Mouse (Mus musculus) intestine, embryonic 16.5 days (tissue): ENCODE measurements around the gene Mccc2. TPM values are rescaled to one million over a fixed set of nuclear protein-coding genes. Genes with fewer than 3 reads are reported as not detected.
"Not testable (repeated sequence)": the region's sequence is repeated elsewhere in the genome, so short reads cannot be mapped to it uniquely, and the experiment has no call there.

Experiments
- ATAC-seq: fragments of 200-750 bp; cut with Nextera tagmentation; 2 replicates; pipeline ENCODE4 v1.8.0; 2017; ENCODE audit warnings: moderate TSS enrichment, moderate library complexity
- H3K27ac ChIP-seq: fragments of 300-500 bp; sonication (generic); 2 replicates; pipeline ENCODE4 v1.5.1; 2014; ENCODE audit warnings: mild to moderate bottlenecking, low read length
- H3K27me3 ChIP-seq: fragments of 300-500 bp; sonication (generic); replicated peaks from 2 replicates; pipeline ENCODE4 v1.6.1; 2014; ENCODE audit warnings: low read length, control low read depth, mixed read lengths; ENCODE audit not compliant: control insufficient read depth, insufficient read depth
- H3K36me3 ChIP-seq: fragments of 300-500 bp; sonication (generic); 2 replicates; pipeline ENCODE4 v1.6.1; 2014; ENCODE audit warnings: low read length, control low read depth; ENCODE audit not compliant: control insufficient read depth, insufficient read depth
- H3K4me1 ChIP-seq: fragments of 300-500 bp; sonication (generic); 2 replicates; pipeline ENCODE4 v1.6.1; 2014; ENCODE audit warnings: low read length, control low read depth, mixed read lengths; ENCODE audit not compliant: control insufficient read depth, insufficient read depth
- H3K4me2 ChIP-seq: fragments of 300-500 bp; sonication (generic); 2 replicates; pipeline ENCODE4 v1.6.1; 2014; ENCODE audit warnings: low read depth, low read length, control low read depth
- H3K4me3 ChIP-seq: fragments of 300-500 bp; sonication (generic); 2 replicates; pipeline ENCODE4 v1.5.1; 2014; ENCODE audit warnings: mild to moderate bottlenecking, low read length
- H3K9ac ChIP-seq: fragments of 300-500 bp; sonication (generic); 2 replicates; pipeline ENCODE4 v1.6.1; 2014; ENCODE audit warnings: low read depth, low read length
- H3K9me3 ChIP-seq: fragments of 300-500 bp; sonication (generic); 2 replicates; pipeline ENCODE4 v1.6.1; 2016; ENCODE audit warnings: low read length, control low read depth; ENCODE audit not compliant: control insufficient read depth
- WGBS: fragments of 180-500 bp; shearing (Covaris S2); extraction: QIAGEN DNeasy Blood & Tissue Kit; methylation state at CpG from one replicate; pipeline ENCODE4 v1.1.7; 2014; 5-methylcytosine and 5-hydroxymethylcytosine counted together
- polyA plus RNA-seq: library from polyadenylated mRNA; unstranded; fragments of >200 nt; fragmentation: Nextera tagmentation; extraction: Ambion mirVana; gene quantifications from 2 replicates; pipeline ENCODE4 v1.2.1, GENCODE M21; 2015

Mccc2 gene
- 48.5 and 53.2 TPM in 2 replicates for polyA plus RNA-seq

DNA sequence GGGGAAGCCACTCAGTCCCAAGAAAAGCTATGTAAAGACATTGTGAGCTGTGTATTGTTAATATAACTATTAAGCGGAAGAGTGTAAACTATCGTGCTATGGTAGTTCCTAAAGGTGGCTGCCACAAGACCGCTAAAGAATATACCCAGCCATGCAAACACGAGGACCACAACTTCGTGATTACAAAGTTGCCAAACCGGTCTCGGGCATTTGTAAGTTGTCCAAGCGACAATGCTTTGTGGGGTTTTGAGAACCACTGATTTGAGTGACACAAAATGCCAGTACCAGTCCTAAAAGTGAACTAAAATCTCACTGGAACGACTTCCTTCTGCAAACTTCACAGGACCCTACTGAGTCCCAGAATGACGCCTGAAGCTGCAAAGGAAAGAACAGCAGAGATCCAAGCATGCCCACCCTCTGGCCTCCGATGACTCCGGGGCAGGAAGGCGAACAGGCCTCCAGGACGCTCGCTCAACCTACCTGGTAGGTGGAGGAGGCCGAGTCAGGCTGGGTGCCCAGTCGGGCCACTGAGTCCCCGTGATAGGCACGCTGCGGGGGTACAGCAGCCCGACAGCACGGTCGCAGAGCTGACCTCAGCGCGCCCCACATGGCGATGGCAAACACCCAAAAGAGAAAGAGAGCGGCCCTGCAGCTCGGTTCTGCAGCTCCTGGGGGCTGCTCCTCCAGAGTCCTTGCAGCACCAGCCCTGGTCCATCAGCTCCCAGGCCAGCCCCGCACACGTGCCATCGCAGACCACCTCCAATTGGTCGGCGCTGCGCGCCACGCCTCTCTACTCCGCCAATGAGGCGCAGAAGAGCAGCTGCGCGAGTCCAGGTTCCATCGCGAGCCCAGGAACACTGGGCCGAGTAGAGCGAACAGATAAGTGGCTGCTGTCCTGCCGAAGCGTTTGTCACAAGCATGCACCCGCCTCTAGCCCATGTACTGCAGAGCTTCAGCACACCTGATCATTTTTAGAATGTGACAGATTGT, at the start of gene Mccc2:
Gene Mccc2, minus strand, starts transcription at position 734 of the 990 bp plus-strand sequence.
- Histone ChIP-seq H3K36me3 (peaks cover 3% of the 10 kb centered on the region; the same call in 1 of the 2 replicates), H3K4me2 (peak within 1 kb of the TSS; percentile 88), H3K4me1 (peaks cover 12% of the 10 kb centered on the region; the same call in 1 of the 2 replicates), H3K27me3 (no peaks in the 10 kb centered on the region), H3K9ac (peak within 1 kb of the TSS; percentile 84), H3K9me3 (no peaks in the 10 kb centered on the region), H3K27ac (peak within 1 kb of the TSS; percentile 61), H3K4me3 (peak within 1 kb of the TSS; percentile 86)
- peak; percentile 100 for ATAC-seq
- 2% methylated on average over 47 of the region's 47 CpGs for WGBS

GRCm38 (mm10) chr13:100063936-100064335, 48.5 kb upstream of the Mccc2 start:
- no peak for ATAC-seq
- 88% methylated on average over 3 of the region's 3 CpGs for WGBS
- no peaks in the 10 kb centered on the region for H3K4me1 ChIP-seq

GRCm38 (mm10) chr13:100057738-100058137, 42.3 kb upstream of the Mccc2 start:
- H3K36me3 ChIP-seq, result peaks cover 11% of the 10 kb centered on the region
- WGBS, result 97% methylated on average over 8 of the region's 8 CpGs

More at GRCm38 (mm10) chr13:100063936-100064335, 48.5 kb upstream of the Mccc2 start:
- Histone ChIP-seq H3K9ac (no peak overlapping the region), H3K27ac (no peak overlapping the region), H3K27me3 (no peaks in the 10 kb centered on the region), H3K36me3 (peaks cover 12% of the 10 kb centered on the region), H3K9me3 (no peaks in the 10 kb centered on the region), H3K4me2 (no peak overlapping the region), H3K4me3 (no peak overlapping the region)

GRCm38 (mm10) chr13:100026013-100026412, 10.6 kb upstream of the Mccc2 start:
- no peak overlapping the region for H3K27ac ChIP-seq
- H3K4me2 ChIP-seq, result no peak overlapping the region
- no peaks in the 10 kb centered on the region for H3K27me3 ChIP-seq
- H3K36me3 ChIP-seq, result peaks cover 9% of the 10 kb centered on the region
- 83% methylated on average over 6 of the region's 6 CpGs for WGBS
- H3K4me1 ChIP-seq, result no peaks in the 10 kb centered on the region
- H3K9ac ChIP-seq, result no peak overlapping the region
- no peak overlapping the region for H3K4me3 ChIP-seq
- no peaks in the 10 kb centered on the region for H3K9me3 ChIP-seq
- ATAC-seq, result no peak

More at GRCm38 (mm10) chr13:100057738-100058137, 42.3 kb upstream of the Mccc2 start:
- not testable (repeated sequence) for H3K4me1 ChIP-seq, H3K9ac ChIP-seq, H3K27ac ChIP-seq, H3K27me3 ChIP-seq, H3K9me3 ChIP-seq, H3K4me3 ChIP-seq, H3K4me2 ChIP-seq, ATAC-seq

DNA sequence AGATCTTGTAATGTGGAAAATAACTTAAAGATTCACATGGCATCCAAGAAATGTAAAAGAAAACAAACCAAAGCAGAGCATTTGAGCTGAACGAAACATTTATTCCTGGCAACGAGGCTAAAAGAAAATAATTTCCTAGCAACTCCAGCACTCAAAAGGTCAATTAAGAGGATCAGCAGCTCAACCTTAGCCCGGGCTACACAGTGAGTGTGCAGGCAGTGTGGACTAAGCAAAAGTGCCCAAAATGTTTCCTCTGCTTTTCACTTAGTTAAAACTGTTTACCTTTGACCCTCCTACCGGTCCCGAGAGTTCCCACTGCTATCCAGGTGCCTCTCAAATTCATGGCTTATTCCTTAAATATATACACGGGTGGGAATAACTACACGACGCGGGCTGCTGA, 1.5 kb upstream of the Mccc2 start:
- ATAC-seq, result no peak
- peaks cover 3% of the 10 kb centered on the region; the same call in 1 of the 2 replicates for H3K36me3 ChIP-seq

GRCm38 (mm10) chr13:100015937-100016336, 498 bp upstream of the Mccc2 start:
- Histone ChIP-seq H3K36me3 (peaks cover 3% of the 10 kb centered on the region; the same call in 1 of the 2 replicates), H3K4me1 (peaks cover 12% of the 10 kb centered on the region; the same call in 1 of the 2 replicates), H3K4me3 (peak overlapping the region; percentile 86), H3K9ac (peak overlapping the region; percentile 75), H3K9me3 (no peaks in the 10 kb centered on the region), H3K27ac (peak overlapping the region; percentile 61), H3K27me3 (no peaks in the 10 kb centered on the region), H3K4me2 (peak overlapping the region; percentile 88)
- ATAC-seq, result peak; percentile 39
- WGBS, result 5% methylated on average over 8 of the region's 8 CpGs

More for the DNA sequence above, 1.5 kb upstream of the Mccc2 start:
- Histone ChIP-seq H3K4me2 (no peak overlapping the region), H3K4me3 (no peak overlapping the region), H3K27ac (no peak overlapping the region), H3K9me3 (no peaks in the 10 kb centered on the region), H3K27me3 (no peaks in the 10 kb centered on the region), H3K9ac (no peak overlapping the region), H3K4me1 (peaks cover 12% of the 10 kb centered on the region; the same call in 1 of the 2 replicates)
- WGBS, result 90% methylated on average over 9 of the region's 9 CpGs

GRCm38 (mm10) chr13:100005911-100006496, 9.4 kb downstream of the Mccc2 start:
- Histone ChIP-seq H3K9ac (no peak overlapping the region), H3K4me1 (no peaks in the 10 kb centered on the region), H3K4me2 (no peak overlapping the region), H3K9me3 (no peaks in the 10 kb centered on the region), H3K27ac (no peak overlapping the region), H3K4me3 (no peak overlapping the region), H3K36me3 (no peaks in the 10 kb centered on the region), H3K27me3 (no peaks in the 10 kb centered on the region)
- WGBS, result 83% methylated on average over 12 of the region's 12 CpGs
- ATAC-seq, result no peak

GRCm38 (mm10) chr13:100001790-100002196, 13.6 kb downstream of the Mccc2 start:
- Histone ChIP-seq H3K4me2 (no peak overlapping the region), H3K27me3 (no peaks in the 10 kb centered on the region), H3K4me3 (no peak overlapping the region), H3K36me3 (no peaks in the 10 kb centered on the region), H3K4me1 (no peaks in the 10 kb centered on the region), H3K9ac (no peak overlapping the region), H3K27ac (no peak overlapping the region), H3K9me3 (no peaks in the 10 kb centered on the region)
- WGBS, result 38% methylated on average over 5 of the region's 5 CpGs
- ATAC-seq, result peak; percentile 64

DNA sequence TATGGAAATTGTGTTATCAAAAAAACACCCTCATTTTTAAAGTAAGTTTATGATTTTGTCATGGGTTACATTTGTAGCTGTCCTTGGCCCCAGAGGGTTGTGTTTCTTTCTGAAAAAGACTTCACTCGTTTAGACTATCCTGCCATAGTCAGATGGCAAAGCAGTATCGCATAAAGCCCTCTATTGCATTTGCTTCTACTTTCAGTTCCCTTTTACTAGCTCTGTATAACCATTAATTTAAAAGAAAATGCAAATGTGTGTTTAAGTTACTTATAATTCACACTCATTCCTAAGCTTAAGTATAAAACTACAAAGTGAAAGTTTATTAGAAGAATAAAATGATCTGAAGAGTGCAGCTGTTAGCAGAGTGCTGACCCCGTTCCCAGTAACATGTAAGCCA, 16.4 kb downstream of the Mccc2 start:
- Histone ChIP-seq H3K9ac (no peak overlapping the region), H3K27ac (no peak overlapping the region), H3K27me3 (no peaks in the 10 kb centered on the region), H3K4me2 (no peak overlapping the region), H3K4me1 (no peaks in the 10 kb centered on the region), H3K36me3 (no peaks in the 10 kb centered on the region), H3K9me3 (no peaks in the 10 kb centered on the region), H3K4me3 (no peak overlapping the region)
- 85% methylated on average over 3 of the region's 3 CpGs for WGBS
- no peak for ATAC-seq
